Mouse (Mus musculus): ENCODE measurements around the gene Spsb4.

The Spsb4 gene

DNA sequence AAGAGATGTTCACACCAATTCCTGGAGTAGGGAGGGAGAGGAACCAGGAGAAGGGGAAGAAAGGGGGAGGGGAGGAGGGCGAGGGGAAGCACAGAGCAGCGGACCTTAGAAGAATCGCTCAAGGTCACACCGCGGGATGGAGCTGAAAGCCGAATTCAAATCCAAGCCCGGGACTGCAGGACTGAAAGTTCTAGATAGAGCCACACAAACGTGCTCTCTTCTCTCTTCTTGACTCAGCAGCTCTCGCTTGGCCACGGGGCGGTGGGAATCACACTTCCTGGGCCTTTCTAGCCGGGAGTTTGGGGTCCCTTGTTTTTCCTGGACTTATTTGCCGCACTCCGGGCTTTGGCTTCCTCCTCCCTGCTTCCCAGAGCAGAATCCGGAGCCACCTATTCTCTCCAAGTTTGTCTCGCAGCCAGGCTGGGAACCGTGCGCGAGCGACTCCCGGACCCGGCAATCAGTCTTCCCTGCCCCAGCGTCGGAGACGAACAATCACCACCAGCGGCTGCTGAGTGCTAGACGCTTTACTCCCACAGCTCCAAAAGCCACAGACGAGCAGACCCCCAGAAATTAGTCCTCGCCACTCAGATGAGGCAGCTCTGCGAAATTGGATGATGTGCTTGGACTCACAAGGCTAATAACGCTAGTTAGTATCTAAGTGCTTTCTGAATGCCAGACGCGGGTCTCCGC, 1.4 kb downstream of the Spsb4 start:
- intact Hi-C loops (cut with DNase I), result loop anchor here (5.0 kb wide), 1 partner anchor 55 kb away; no protein-coding TSS in a partner anchor

DNA sequence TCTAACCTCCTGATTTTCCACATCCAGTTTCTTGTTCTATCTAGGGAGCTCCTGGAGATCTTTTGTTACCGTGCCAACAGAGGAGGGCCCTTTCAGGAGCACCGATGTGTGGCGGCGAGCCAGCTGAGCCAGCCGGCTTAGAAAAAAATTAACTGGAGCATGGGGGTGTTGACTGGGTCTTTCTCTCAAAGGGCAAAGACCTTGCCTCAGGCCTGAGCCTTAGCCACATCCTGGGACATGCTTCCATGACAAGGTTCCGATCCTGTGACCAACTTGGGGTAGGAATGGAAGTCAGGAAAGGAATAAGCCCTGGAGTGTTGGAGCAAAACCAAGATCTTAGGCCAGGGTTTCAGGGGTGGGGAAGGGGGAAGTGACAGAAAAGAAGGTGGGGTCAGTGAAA, 2.9 kb downstream of the Spsb4 start:
- intact Hi-C loops (cut with DNase I), result loop anchor here (5.0 kb wide), 1 partner anchor 53 kb away; no protein-coding TSS in a partner anchor

- intact Hi-C loops (cut with DNase I), result no loop called here
Measured at GRCm38 (mm10) chr9:97013698-97014097, 4.9 kb downstream of the Spsb4 start.

GRCm38 (mm10) chr9:97013153-97013552, 5.5 kb downstream of the Spsb4 start:
- intact Hi-C loops (cut with DNase I), result no loop called here

DNA sequence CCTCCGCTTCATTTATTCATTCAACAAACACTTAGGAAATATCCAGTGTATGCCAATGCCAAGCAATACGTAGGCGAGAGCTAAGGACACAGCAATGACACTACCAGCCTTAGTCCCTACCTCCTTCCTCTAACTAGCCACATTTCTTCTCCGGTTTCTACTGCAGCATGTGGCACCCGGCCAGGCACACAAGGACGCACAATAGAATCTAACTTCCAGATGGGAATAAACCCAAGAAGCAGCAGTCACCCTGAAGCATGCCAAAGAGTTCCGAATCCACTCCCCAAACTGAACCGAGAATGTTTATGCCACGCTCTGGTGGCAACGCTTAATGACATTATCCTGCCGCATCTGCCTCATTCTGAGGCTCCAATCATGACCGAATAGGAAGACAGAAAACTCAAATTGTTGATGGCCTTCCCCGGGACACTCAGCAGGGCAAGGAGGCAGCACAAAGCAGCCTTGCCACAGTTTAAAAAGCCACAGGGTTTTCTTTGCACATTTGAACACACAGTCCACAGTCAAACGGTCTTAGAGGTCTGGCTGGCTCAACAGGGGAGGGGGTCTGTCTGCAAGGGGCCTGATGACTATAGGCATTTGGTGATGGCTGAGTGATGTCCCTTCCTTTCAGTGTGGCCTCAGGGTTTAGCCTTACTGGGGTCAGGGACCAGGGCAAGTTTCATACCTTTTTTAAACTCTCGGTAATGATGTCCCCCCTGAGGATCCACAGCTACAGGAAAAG, 7.0 kb downstream of the Spsb4 start:
- intact Hi-C loops (cut with DNase I), result no loop called here

DNA sequence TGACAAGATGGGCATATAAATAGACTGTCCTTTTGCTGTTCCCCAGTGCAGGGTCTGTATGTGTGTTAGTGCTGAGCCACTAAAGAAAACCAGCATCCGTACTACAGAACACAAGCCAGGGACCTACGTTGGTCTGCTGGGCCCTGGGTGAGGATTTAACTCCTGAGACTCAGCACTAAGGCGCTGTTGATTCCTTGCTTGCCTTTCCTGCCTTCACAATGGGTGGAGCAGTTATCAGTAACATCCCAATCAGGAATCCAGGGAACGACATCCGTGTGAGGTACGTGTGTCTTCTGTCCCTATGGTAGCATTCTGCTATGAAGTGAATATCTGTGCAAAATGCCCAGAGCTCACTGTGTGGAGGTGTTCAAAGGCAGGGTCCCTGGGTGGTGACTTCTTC, 8.2 kb downstream of the Spsb4 start:
- intact Hi-C loops (cut with DNase I), result no loop called here

- intact Hi-C loops (cut with DNase I), result no loop called here
Measured at GRCm38 (mm10) chr9:97004726-97005125, 13.9 kb downstream of the Spsb4 start.

GRCm38 (mm10) chr9:97003173-97003572, 15.5 kb downstream of the Spsb4 start:
- intact Hi-C loops (cut with DNase I), result no loop called here

- intact Hi-C loops (cut with DNase I), result no loop called here
Measured at GRCm38 (mm10) chr9:97002654-97003053, 16.0 kb downstream of the Spsb4 start.

DNA sequence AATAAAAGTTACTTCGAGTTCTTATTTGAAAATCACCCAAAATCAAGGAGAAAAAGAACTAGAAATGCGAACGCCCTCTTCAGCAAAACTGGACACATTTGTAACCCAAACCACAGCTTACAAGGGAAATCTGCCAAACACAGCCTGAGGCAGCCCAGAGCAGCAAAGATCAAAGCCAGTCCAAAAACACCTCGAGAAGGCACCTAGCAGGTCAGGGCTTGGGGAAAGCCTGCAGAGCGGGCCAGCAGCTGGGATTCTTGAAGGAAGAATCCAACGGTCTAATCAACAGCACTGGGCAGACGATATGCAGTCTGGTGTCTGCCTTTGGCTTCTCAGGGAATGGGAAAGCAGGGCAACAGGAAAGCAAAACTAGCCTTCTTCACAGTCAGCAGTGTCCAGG, 16.6 kb downstream of the Spsb4 start:
- intact Hi-C loops (cut with DNase I), result no loop called here

DNA sequence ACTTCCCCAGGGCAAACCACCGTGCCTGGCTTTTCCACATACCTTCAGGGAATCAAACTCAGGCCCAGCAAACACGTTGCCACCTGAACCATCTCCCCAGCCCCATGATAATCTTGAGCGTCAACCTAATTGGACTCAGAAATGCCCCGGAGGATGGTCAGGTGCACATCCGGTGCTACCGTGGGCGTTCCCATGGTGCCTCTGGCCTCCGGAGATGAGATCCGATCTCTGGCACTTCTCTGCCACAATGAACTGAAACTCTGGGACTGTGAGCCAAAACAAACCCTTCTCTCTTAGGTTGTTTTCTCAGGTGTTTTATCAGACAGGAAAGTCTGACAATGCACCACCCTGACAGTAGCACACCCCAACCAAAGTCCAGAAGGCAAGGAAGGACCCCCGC, 17.2 kb downstream of the Spsb4 start:
- intact Hi-C loops (cut with DNase I), result no loop called here

DNA sequence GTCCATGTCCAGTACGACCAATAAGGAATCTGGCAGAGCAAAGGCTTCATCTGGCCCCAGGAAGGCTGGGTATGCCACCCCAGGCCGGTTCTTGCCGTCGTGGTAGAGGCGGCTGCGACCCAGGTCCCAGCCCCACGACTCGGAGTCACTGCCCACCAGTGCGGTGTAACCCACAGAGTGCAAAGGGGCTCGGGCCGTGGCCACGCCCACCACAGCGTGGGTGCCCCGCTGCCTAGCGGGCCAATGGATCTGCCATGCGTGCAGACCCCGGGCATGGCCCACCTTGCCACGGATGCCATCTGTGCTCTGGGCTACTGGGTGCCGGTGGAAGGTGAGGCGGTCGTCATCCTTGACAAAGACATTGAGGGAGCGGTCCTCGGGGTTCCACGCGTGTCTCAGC, 22.9 kb downstream of the Spsb4 start:
- intact Hi-C loops (cut with DNase I), result no loop called here

GRCm38 (mm10) chr9:96994733-96995132, 23.9 kb downstream of the Spsb4 start:
- intact Hi-C loops (cut with DNase I), result no loop called here

- intact Hi-C loops (cut with DNase I), result no loop called here
Measured at GRCm38 (mm10) chr9:96991118-96991517, 27.5 kb downstream of the Spsb4 start.

- intact Hi-C loops (cut with DNase I), result no loop called here
Measured at GRCm38 (mm10) chr9:96989389-96989990, 29.2 kb downstream of the Spsb4 start.

DNA sequence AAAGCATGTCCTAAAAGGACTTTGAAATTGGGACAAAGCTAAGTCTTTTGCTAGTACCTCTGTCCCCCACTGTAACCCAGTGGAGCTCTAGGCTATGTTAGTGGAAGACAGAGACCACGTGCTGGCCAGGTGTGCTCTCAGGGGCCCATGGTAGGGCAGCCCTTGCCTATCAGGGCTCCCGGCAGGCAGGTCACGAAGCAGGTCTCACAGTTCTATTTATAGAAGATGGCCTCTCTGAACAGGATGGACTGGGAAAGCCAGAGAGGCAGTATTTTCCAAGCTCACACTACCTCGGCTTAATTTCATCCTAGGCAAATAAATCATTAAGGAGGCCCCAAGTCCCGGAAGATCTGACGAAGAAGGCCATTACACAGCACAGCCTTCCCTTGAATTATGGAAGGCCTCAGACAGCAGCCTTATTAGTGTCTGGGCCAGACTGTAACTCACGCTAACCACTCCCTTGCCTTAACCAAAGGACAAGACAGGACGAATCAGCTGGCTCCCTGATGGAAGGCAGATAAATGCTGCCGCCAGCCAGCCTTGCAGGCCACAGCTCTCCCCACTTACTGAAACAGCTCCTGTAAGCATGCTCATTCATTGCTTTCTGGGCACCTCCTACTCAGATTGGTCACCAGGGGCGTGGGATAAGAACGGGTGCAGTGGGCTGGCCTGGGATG, 31.7 kb downstream of the Spsb4 start:
- intact Hi-C loops (cut with DNase I), result no loop called here

DNA sequence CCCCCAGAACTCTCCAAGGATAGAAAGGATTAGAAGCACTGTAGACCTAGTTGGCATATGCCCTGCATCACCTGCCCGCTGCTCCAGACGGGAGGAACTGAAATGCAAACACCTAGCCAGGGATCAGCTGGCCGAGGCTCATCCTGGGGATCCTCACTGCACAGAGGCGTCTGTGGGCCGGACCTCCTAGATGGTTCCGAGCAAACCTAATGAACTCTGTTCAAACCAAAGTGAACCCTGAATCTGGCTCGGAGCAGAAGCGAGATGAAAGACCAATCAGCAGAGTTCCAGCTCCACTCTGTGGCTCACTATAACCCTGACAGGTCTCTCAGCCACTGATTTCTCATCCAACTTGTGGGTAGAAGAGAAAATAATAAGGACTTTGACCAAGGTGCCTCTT, 34.6 kb downstream of the Spsb4 start:
- intact Hi-C loops (cut with DNase I), result no loop called here

- intact Hi-C loops (cut with DNase I), result no loop called here
Measured at GRCm38 (mm10) chr9:96982940-96983339, 35.7 kb downstream of the Spsb4 start.

- intact Hi-C loops (cut with DNase I), result no loop called here
Measured at GRCm38 (mm10) chr9:96982351-96982750, 36.3 kb downstream of the Spsb4 start.

DNA sequence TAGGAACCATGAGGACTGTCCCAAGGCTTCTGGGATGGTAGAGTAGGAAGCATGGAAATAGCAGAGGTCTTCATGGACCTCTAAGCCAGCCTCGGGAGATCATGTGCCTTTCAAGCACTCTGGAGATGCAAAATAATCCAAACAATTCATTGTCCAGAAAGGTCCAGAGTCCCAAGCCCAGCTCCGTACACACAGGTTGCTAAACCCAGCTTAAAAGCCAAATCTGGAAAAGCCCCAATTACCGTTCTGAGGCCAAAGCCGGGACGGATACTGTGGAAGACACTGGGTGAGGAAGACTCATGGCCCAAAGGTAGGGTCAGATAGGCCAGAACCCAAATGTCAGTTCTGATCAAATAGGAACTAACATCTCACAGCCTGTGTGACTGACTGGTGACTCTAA, 36.8 kb downstream of the Spsb4 start:
- intact Hi-C loops (cut with DNase I), result no loop called here

DNA sequence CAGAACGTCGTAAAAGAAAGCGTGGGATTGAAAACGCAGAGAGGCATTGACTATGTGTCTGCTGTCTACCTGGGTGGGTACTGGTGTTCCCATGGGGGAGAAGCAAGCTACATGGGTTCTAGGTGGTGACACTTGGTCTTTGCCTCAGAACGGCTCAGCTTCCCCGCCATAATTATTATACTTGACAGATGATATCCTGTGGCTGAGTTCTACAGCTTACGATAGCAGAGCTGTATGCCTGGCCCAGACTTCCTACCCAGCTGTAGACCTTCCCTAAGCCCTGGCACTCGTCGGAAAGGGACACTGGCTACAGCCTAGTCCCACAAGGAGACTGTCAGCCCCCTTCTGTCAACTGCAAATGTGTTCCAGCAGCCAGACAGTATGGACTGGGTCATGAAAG, 37.5 kb downstream of the Spsb4 start:
- intact Hi-C loops (cut with DNase I), result no loop called here

All from adrenal gland (tissue).